In the genomic region with DNA sequence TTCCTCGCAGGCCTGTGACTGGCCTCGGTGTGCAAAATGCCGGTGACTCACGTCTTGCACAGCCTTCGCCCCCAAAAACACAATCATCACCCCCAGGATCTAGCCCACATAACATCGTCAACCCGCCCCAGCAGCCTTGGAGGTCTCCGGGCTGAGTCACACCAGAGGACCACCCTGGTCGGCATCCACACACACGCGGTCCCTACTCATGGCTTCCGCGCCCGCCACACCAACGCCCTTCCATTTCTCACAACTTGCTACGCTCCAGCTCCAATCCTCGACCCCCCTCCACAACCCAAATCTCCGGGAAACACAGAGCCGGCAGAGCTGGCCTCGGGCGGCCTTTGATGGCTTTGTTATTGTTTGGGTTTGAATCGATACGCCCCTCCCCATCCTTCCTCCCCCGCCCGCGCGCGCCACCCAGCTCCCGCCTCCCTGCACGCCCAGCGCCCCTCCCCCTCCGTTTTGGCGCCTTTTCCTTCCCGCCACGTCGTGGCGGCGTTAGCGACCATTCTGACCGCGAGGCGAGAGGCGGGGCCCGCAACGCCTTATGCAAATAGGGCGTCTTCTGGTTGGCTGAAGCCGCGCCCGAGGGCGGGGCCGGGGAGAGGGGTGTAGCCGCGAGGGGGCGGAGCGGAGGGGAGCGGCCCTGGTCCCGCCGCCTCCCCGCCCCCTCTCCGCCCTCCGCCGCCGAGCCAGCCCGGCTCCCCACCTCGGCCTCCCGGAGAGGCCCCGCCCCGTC, we compare ENCODE assay signal across 8 mouse cellular contexts. TPM values are rescaled to one million over a fixed set of nuclear protein-coding genes. Genes with fewer than 3 reads are reported as not detected.
DNase-seq lines count a peak whose midpoint lies in the region; ATAC-seq and TF ChIP-seq lines count a peak whose summit lies in the region.

No protein-coding gene starts in this region.

- TF ChIP-seq CTCF in ES-Bruce4 (IDR thresholded peaks at IDR 0.05; ENCODE audit: low read depth, low read length), result no peak

- H3K36me3 ChIP-seq in ES-Bruce4 (ENCODE audit: control insufficient read depth, insufficient read depth, low read length, poor library complexity, severe bottlenecking), result peaks cover 32% of the 10 kb centered on the region
- peaks cover 17% of the 10 kb centered on the region for H3K36me3 ChIP-seq in forebrain, embryonic 13.5 days (ENCODE audit: poor library complexity, severe bottlenecking)
- peaks cover 7% of the 10 kb centered on the region; the same call in 1 of the 2 replicates for H3K36me3 ChIP-seq in neural tube, embryonic 15.5 days

- ATAC-seq in cerebellum, adult (ENCODE audit: insufficient number of reproducible peaks, low FRiP score, low TSS enrichment), result peak; percentile 89
- ATAC-seq in forebrain, embryonic 13.5 days, result peak; percentile 89
- peak; percentile 95 for ATAC-seq in neural tube, embryonic 15.5 days (ENCODE audit: low FRiP score)

- WGBS in forebrain, embryonic 13.5 days, result 1% methylated on average over 55 of the region's 68 CpGs
- WGBS in neural tube, embryonic 15.5 days, result under 1% methylated on average over 47 of the region's 68 CpGs

- no peaks in the 10 kb centered on the region for H3K9me3 ChIP-seq in ES-Bruce4 (replicated peaks; ENCODE audit: control insufficient read depth, insufficient read depth, low read length, poor library complexity, severe bottlenecking)
- no peaks in the 10 kb centered on the region for H3K9me3 ChIP-seq in forebrain, embryonic 13.5 days (replicated peaks)
- no peaks in the 10 kb centered on the region for H3K9me3 ChIP-seq in neural tube, embryonic 15.5 days (replicated peaks)

- H3K4me1 ChIP-seq in ES-Bruce4 (ENCODE audit: control insufficient read depth, insufficient read depth, low read length), result no peaks in the 10 kb centered on the region
- H3K4me1 ChIP-seq in forebrain, embryonic 13.5 days, result peaks cover 24% of the 10 kb centered on the region
- H3K4me1 ChIP-seq in neural tube, embryonic 15.5 days, result peaks cover 34% of the 10 kb centered on the region

- no peaks in the 10 kb centered on the region for H3K27me3 ChIP-seq in ES-Bruce4 (ENCODE audit: control insufficient read depth, insufficient read depth, low read length, poor library complexity, severe bottlenecking)
- H3K27me3 ChIP-seq in forebrain, embryonic 13.5 days, result no peaks in the 10 kb centered on the region
- no peaks in the 10 kb centered on the region for H3K27me3 ChIP-seq in neural tube, embryonic 15.5 days (replicated peaks)

- TF ChIP-seq EP300 in ES-Bruce4 (IDR thresholded peaks at IDR 0.05; ENCODE audit: insufficient read depth, low read depth, low read length), result peak; percentile 63; the same call in 1 of the 2 replicates

- intact Hi-C loops in heart, postnatal 14 days (cut with DNase I), result loop anchor here (2.0 kb wide), 1 partner anchor 31 kb away; no protein-coding TSS in a partner anchor

- H3K9ac ChIP-seq in ES-Bruce4 (ENCODE audit: low read depth, poor library complexity, severe bottlenecking), result peak overlapping the region; percentile 86
- H3K9ac ChIP-seq in forebrain, embryonic 13.5 days, result peak overlapping the region; percentile 96
- peak overlapping the region; percentile 65 for H3K9ac ChIP-seq in neural tube, embryonic 15.5 days (replicated peaks)

- peak overlapping the region; percentile 88 for H3K4me3 ChIP-seq in ES-Bruce4 (ENCODE audit: low read depth, low read length)
- peak overlapping the region; percentile 93 for H3K4me3 ChIP-seq in forebrain, embryonic 13.5 days
- peak overlapping the region; percentile 63 for H3K4me3 ChIP-seq in neural tube, embryonic 15.5 days (replicated peaks)

- peak; percentile 52 for TF ChIP-seq POLR2A in ES-Bruce4 (IDR thresholded peaks at IDR 0.05; ENCODE audit: insufficient read depth, low read length)

- H3K4me2 ChIP-seq in forebrain, embryonic 13.5 days, result peak overlapping the region; percentile 94
- peak overlapping the region; percentile 74 for H3K4me2 ChIP-seq in neural tube, embryonic 15.5 days

- peak; percentile 99 for DNase-seq in heart, postnatal 14 days
- peak; percentile 96 for DNase-seq in layer of hippocampus, adult 11-12 months (ENCODE audit: low spot score)
- DNase-seq in lung, adult 18-20 months, result peak; percentile 98 to 99
- peak; percentile 99 for DNase-seq in testis, postnatal 14 days (ENCODE audit: low spot score)

- H3K27ac ChIP-seq in ES-Bruce4 (ENCODE audit: insufficient read depth, low read length), result peak overlapping the region; percentile 81
- peak overlapping the region; percentile 93 for H3K27ac ChIP-seq in forebrain, embryonic 13.5 days
- H3K27ac ChIP-seq in neural tube, embryonic 15.5 days (replicated peaks), result peak overlapping the region; percentile 90

RNA-seq across cellular contexts. Expression of gene Pim1, which starts 0.4 kb away (rescaled TPM):
- 348 and 350 TPM in 2 replicates for polyA plus RNA-seq in ES-Bruce4 (2011; ENCODE audit: insufficient read depth, insufficient read length, low read depth, missing spikeins)
- polyA plus RNA-seq in forebrain, embryonic 13.5 days (2015; fragmentation: Nextera tagmentation; extraction: Ambion mirVana), result 21.0 and 22.0 TPM in 2 replicates
- total RNA-seq in heart, postnatal 14 days (2021), result 10 to 100 TPM; 30.8 to 33.7 TPM
- 9.0 and 15.8 TPM in 2 replicates for polyA plus RNA-seq in neural tube, embryonic 15.5 days (2015; fragmentation: Nextera tagmentation; extraction: Ambion mirVana)

RNA-seq across cellular contexts. Expression of gene Gm17657, which starts 59.3 kb away (rescaled TPM):
- polyA plus RNA-seq in ES-Bruce4 (2011; ENCODE audit: insufficient read depth, insufficient read length, low read depth, missing spikeins), result 1.6 and 2.4 TPM in 2 replicates
- polyA plus RNA-seq in forebrain, embryonic 13.5 days (2015; fragmentation: Nextera tagmentation; extraction: Ambion mirVana), result not detected in 2 replicates
- total RNA-seq in heart, postnatal 14 days (2021), result not detected
- polyA plus RNA-seq in neural tube, embryonic 15.5 days (2015; fragmentation: Nextera tagmentation; extraction: Ambion mirVana), result not detected in 2 replicates

RNA-seq across cellular contexts. Expression of gene Tbc1d22b, which starts 59.4 kb away (rescaled TPM):
- polyA plus RNA-seq in ES-Bruce4 (2011; ENCODE audit: insufficient read depth, insufficient read length, low read depth, missing spikeins), result 20.8 and 21.8 TPM in 2 replicates
- 17.7 and 20.1 TPM in 2 replicates for polyA plus RNA-seq in forebrain, embryonic 13.5 days (2015; fragmentation: Nextera tagmentation; extraction: Ambion mirVana)
- total RNA-seq in heart, postnatal 14 days (2021), result 10 to 100 TPM; 14.5 to 15.1 TPM
- 25.7 and 29.4 TPM in 2 replicates for polyA plus RNA-seq in neural tube, embryonic 15.5 days (2015; fragmentation: Nextera tagmentation; extraction: Ambion mirVana)

Comparison
In these comparisons a context has a peak if more than half of its experiments do, and no peak if none do; other contexts are left out.
1. Peak in every context shown above with its lines: DNase-seq, ATAC-seq, H3K4me3 ChIP-seq and H3K27ac ChIP-seq.
2. RNA of gene Pim1, which starts 0.4 kb away (polyA plus RNA-seq): 348 to 350 TPM in ES-Bruce4; 21.0 to 22.0 TPM in forebrain, embryonic 13.5 days and 9.0 to 15.8 TPM in neural tube, embryonic 15.5 days; every median in the first group is over 10 times any median in the second.